Mouse (Mus musculus): ENCODE results near the gene Prh1.
"Not testable (repeated sequence)": the region's sequence is repeated elsewhere in the genome, so short reads cannot be mapped to it uniquely, and the experiment has no call there.

The Prh1 gene

DNA sequence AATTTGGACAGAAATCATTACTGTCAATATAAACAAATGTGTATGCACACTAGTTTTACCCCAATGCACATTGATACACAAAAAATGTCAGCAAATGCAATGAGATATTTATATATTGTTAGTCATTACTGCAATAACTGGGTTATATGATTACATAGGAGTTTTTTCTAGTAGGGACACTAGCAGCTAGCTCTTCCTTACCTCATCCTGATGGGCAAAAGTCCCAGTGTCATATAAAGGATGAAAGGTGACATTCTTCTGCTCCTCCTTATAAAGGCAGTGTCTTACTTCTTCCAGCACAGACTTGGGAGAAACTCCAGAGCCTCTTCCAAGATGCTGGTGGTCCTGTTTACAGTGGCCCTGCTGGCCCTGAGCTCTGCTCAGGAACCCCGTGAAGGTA, at the start of gene Prh1:
Prh1 (plus strand) TSS at position 301 of the 400 bp plus-strand sequence.
- in situ Hi-C loops (cut with MboI) = not testable (repeated sequence)

GRCm38 (mm10) chr6:132595613-132596012, 26.0 kb downstream of the Prh1 start, which contains the start of gene Prp2:
Prp2 (plus strand) TSS chr6:132595913.
- in situ Hi-C loops (cut with MboI) = not testable (repeated sequence)

Data from mature B cell (primary cell).